Mouse (Mus musculus) midbrain, embryonic 14.5 days (tissue): Measurements from ENCODE around the gene Esyt2. TPM values are rescaled to one million over a fixed set of nuclear protein-coding genes. Genes with fewer than 3 reads are reported as not detected.

Experiments
- ATAC-seq: fragments of 200-750 bp; cut with Nextera tagmentation; 2 replicates; pipeline ENCODE4 v1.8.0; 2017; ENCODE audit warnings: moderate number of reproducible peaks, moderate library complexity; ENCODE audit not compliant: low FRiP score, low TSS enrichment
- DNase-seq: peaks from one replicate; pipeline ENCODE4 v3.0.0-alpha.2; 2015
- H3K27ac ChIP-seq: fragments of 300-500 bp; sonication (generic); replicated peaks from 2 replicates; pipeline ENCODE4 v1.5.1; 2014; ENCODE audit warnings: mild to moderate bottlenecking, low read depth, low read length, moderate library complexity
- H3K27me3 ChIP-seq: fragments of 300-500 bp; sonication (generic); 2 replicates; pipeline ENCODE4 v1.6.1; 2014; ENCODE audit warnings: low read length, control low read depth, mixed read lengths; ENCODE audit not compliant: control insufficient read depth, insufficient read depth
- H3K36me3 ChIP-seq: fragments of 300-500 bp; sonication (generic); 2 replicates; pipeline ENCODE4 v1.6.1; 2014; ENCODE audit warnings: low read length, control low read depth; ENCODE audit not compliant: control insufficient read depth, insufficient read depth
- H3K4me1 ChIP-seq: fragments of 300-500 bp; sonication (generic); 2 replicates; pipeline ENCODE4 v1.6.1; 2014; ENCODE audit warnings: mild to moderate bottlenecking, antibody characterized with exemption, low read length, control low read depth; ENCODE audit not compliant: control insufficient read depth, insufficient read depth
- H3K4me2 ChIP-seq: fragments of 300-500 bp; sonication (generic); 2 replicates; pipeline ENCODE4 v1.6.1; 2014; ENCODE audit warnings: mild to moderate bottlenecking, low read length, moderate library complexity
- H3K4me3 ChIP-seq: fragments of 300-500 bp; sonication (generic); replicated peaks from 2 replicates; pipeline ENCODE4 v1.5.1; 2014; ENCODE audit warnings: low read depth, low read length
- H3K9ac ChIP-seq: fragments of 300-500 bp; sonication (generic); replicated peaks from 2 replicates; pipeline ENCODE4 v1.6.1; 2014; ENCODE audit warnings: mild to moderate bottlenecking, low read length, moderate library complexity
- H3K9me3 ChIP-seq: fragments of 300-500 bp; sonication (generic); 2 replicates; pipeline ENCODE4 v1.6.1; 2016; ENCODE audit warnings: low read length, control low read depth, mixed read lengths; ENCODE audit not compliant: control insufficient read depth
- WGBS: fragments of 180-500 bp; shearing (Covaris S2); extraction: QIAGEN DNeasy Blood & Tissue Kit; methylation state at CpG from one replicate; pipeline ENCODE4 v1.1.7; 2014; 5-methylcytosine and 5-hydroxymethylcytosine counted together
- polyA plus RNA-seq: library from polyadenylated mRNA; unstranded; fragments of >200 nt; fragmentation: Nextera tagmentation; extraction: Ambion mirVana; gene quantifications from 2 replicates; pipeline ENCODE4 v1.2.1, GENCODE M21; 2014

Gene Esyt2
- polyA plus RNA-seq, 1 experiment from 2014 or later: 18.5 TPM

- no peak for DNase-seq
- Histone ChIP-seq H3K27ac (no peak overlapping the region), H3K27me3 (no peaks in the 10 kb centered on the region), H3K9me3 (no peaks in the 10 kb centered on the region), H3K4me3 (no peak overlapping the region), H3K4me1 (no peaks in the 10 kb centered on the region), H3K36me3 (0 out of 2 replicates have a peak, but pooled peaks cover 3% of the 10 kb centered on the region), H3K4me2 (no peak overlapping the region), H3K9ac (no peak overlapping the region)
- no peak for ATAC-seq
- WGBS: 91% methylated on average over 1 of the region's 1 CpGs
These were observed 36.8 kb downstream of the Esyt2 start for GRCm38 (mm10) chr12:116317818-116318217.

GRCm38 (mm10) chr12:116325545-116325944, 44.5 kb downstream of the Esyt2 start:
- Histone ChIP-seq H3K4me2 (no peak overlapping the region), H3K9me3 (no peaks in the 10 kb centered on the region), H3K27me3 (no peaks in the 10 kb centered on the region), H3K4me3 (no peak overlapping the region), H3K27ac (no peak overlapping the region), H3K9ac (no peak overlapping the region), H3K36me3 (peaks cover 16% of the 10 kb centered on the region; the same call in 1 of the 2 replicates), H3K4me1 (no peaks in the 10 kb centered on the region)
- WGBS: 89% methylated on average over 4 of the region's 4 CpGs
- ATAC-seq (no peak), DNase-seq (no peak)

GRCm38 (mm10) chr12:116326159-116326558, 45.2 kb downstream of the Esyt2 start:
- ATAC-seq (no peak), DNase-seq (no peak)
- 77% methylated on average over 1 of the region's 1 CpGs for WGBS
- no peak overlapping the region for H3K9ac ChIP-seq
- H3K4me3 ChIP-seq: no peak overlapping the region
- peaks cover 16% of the 10 kb centered on the region; the same call in 1 of the 2 replicates for H3K36me3 ChIP-seq
- H3K4me2 ChIP-seq: no peak overlapping the region
- no peak overlapping the region for H3K27ac ChIP-seq
- H3K9me3 ChIP-seq: no peaks in the 10 kb centered on the region
- H3K27me3 ChIP-seq: no peaks in the 10 kb centered on the region
- H3K4me1 ChIP-seq: no peaks in the 10 kb centered on the region

- no peaks in the 10 kb centered on the region for H3K9me3 ChIP-seq
- no peak overlapping the region for H3K4me3 ChIP-seq
These were observed 53.3 kb downstream of the Esyt2 start for GRCm38 (mm10) chr12:116334253-116334652.

GRCm38 (mm10) chr12:116340160-116340559, 59.2 kb downstream of the Esyt2 start:
- no peak for DNase-seq
- Histone ChIP-seq H3K9ac (no peak overlapping the region), H3K4me1 (no peaks in the 10 kb centered on the region), H3K36me3 (peaks cover 17% of the 10 kb centered on the region), H3K9me3 (no peaks in the 10 kb centered on the region), H3K27me3 (no peaks in the 10 kb centered on the region), H3K27ac (no peak overlapping the region), H3K4me3 (no peak overlapping the region), H3K4me2 (no peak overlapping the region)
- WGBS: 97% methylated on average over 1 of the region's 1 CpGs
- ATAC-seq: no peak

More at GRCm38 (mm10) chr12:116334253-116334652, 53.3 kb downstream of the Esyt2 start:
- Histone ChIP-seq H3K27me3 (no peaks in the 10 kb centered on the region), H3K27ac (no peak overlapping the region), H3K4me1 (no peaks in the 10 kb centered on the region), H3K36me3 (peaks cover 4% of the 10 kb centered on the region; the same call in 1 of the 2 replicates), H3K9ac (no peak overlapping the region), H3K4me2 (no peak overlapping the region)
- no peak for DNase-seq
- no peak for ATAC-seq
- WGBS: 96% methylated on average over 5 of the region's 5 CpGs

GRCm38 (mm10) chr12:116348755-116349286, 67.8 kb downstream of the Esyt2 start:
- DNase-seq (no peak), ATAC-seq (no peak)
- Histone ChIP-seq H3K27ac (no peak overlapping the region), H3K9ac (no peak overlapping the region), H3K27me3 (no peaks in the 10 kb centered on the region), H3K4me3 (no peak overlapping the region), H3K4me2 (no peak overlapping the region), H3K4me1 (no peaks in the 10 kb centered on the region), H3K9me3 (no peaks in the 10 kb centered on the region), H3K36me3 (peaks cover 23% of the 10 kb centered on the region)

GRCm38 (mm10) chr12:116349376-116349775, 68.4 kb downstream of the Esyt2 start:
- H3K36me3 ChIP-seq: peaks cover 20% of the 10 kb centered on the region
- H3K27ac ChIP-seq: no peak overlapping the region
- no peak overlapping the region for H3K4me2 ChIP-seq
- no peaks in the 10 kb centered on the region for H3K4me1 ChIP-seq
- H3K9me3 ChIP-seq: no peaks in the 10 kb centered on the region
- H3K27me3 ChIP-seq: no peaks in the 10 kb centered on the region
- H3K4me3 ChIP-seq: no peak overlapping the region
- ATAC-seq (no peak), DNase-seq (no peak)
- no peak overlapping the region for H3K9ac ChIP-seq
- 95% methylated on average over 2 of the region's 2 CpGs for WGBS

- Histone ChIP-seq H3K4me1 (no peaks in the 10 kb centered on the region), H3K27ac (no peak overlapping the region), H3K4me2 (no peak overlapping the region), H3K9me3 (no peaks in the 10 kb centered on the region), H3K36me3 (peaks cover 20% of the 10 kb centered on the region), H3K27me3 (no peaks in the 10 kb centered on the region), H3K4me3 (no peak overlapping the region), H3K9ac (no peak overlapping the region)
- ATAC-seq (no peak), DNase-seq (no peak)
- 86% methylated on average over 4 of the region's 4 CpGs for WGBS
These were observed 70.0 kb downstream of the Esyt2 start for GRCm38 (mm10) chr12:116351022-116351421.

GRCm38 (mm10) chr12:116352404-116352803, 71.4 kb downstream of the Esyt2 start:
- Histone ChIP-seq H3K4me1 (no peaks in the 10 kb centered on the region), H3K27ac (no peak overlapping the region), H3K36me3 (peaks cover 17% of the 10 kb centered on the region), H3K4me2 (no peak overlapping the region), H3K4me3 (no peak overlapping the region), H3K9me3 (no peaks in the 10 kb centered on the region), H3K9ac (no peak overlapping the region), H3K27me3 (no peaks in the 10 kb centered on the region)
- ATAC-seq (no peak), DNase-seq (no peak)
- WGBS: 88% methylated on average over 5 of the region's 5 CpGs
